Mouse (Mus musculus) MEL (cell line): ENCODE data around the gene Dnaja2.

Source experiments
- CHD2 ChIP-seq: IDR thresholded peaks from 2 replicates; pipeline ENCODE4 v1.6.1; 2011; ENCODE audit warnings: low read length, improper control_type of control experiment
- CTCF ChIP-seq, 3 experiments: IDR thresholded peaks in 2 of 3; conservative IDR thresholded peaks in 1 of 3; 2 replicates each; pipeline ENCODE4 v1.5.1; 2011 to 2012; ENCODE audit warnings: low read length in 3 of 3, low read depth in 2 of 3, mild to moderate bottlenecking in 2 of 3, improper control_type of control experiment in 1 of 3, inconsistent platforms in 1 of 3, mixed read lengths in 1 of 3, moderate library complexity in 1 of 3; ENCODE audit not compliant: control insufficient read depth in 1 of 3, insufficient read depth in 1 of 3, poor library complexity in 1 of 3, severe bottlenecking in 1 of 3
- EP300 ChIP-seq, 2 experiments: IDR thresholded peaks; 2 replicates each; pipeline ENCODE4 v1.6.1; 2011; ENCODE audit warnings: improper control_type of control experiment in 2 of 2, low read length in 2 of 2, low read depth in 1 of 2, mild to moderate bottlenecking in 1 of 2
- GATA1 ChIP-seq: IDR thresholded peaks from 2 replicates; pipeline ENCODE4 v1.6.1; 2011; ENCODE audit warnings: low read depth, low read length, improper control_type of control experiment
- KAT2A ChIP-seq: conservative IDR thresholded peaks from 2 replicates; pipeline ENCODE4 v1.6.1; 2012; ENCODE audit warnings: low read depth, low read length, improper control_type of control experiment, inconsistent platforms
- MAFK ChIP-seq: IDR thresholded peaks from 2 replicates; pipeline ENCODE4 v1.6.1; 2011; ENCODE audit warnings: low read depth, mild to moderate bottlenecking, low read length, improper control_type of control experiment, borderline replicate concordance
- MYB ChIP-seq: IDR thresholded peaks from 2 replicates; pipeline ENCODE4 v1.6.1; 2011; ENCODE audit warnings: mild to moderate bottlenecking, low read depth, low read length, improper control_type of control experiment
- MYC ChIP-seq: IDR thresholded peaks from 2 replicates; pipeline ENCODE4 v1.6.1; 2011; ENCODE audit warnings: low read depth, mild to moderate bottlenecking, low read length, improper control_type of control experiment, moderate library complexity
- POLR2A ChIP-seq, 2 experiments: IDR thresholded peaks; 2 replicates each; pipeline ENCODE4 v1.6.1; 2011 to 2012; ENCODE audit warnings: low read length in 2 of 2, mild to moderate bottlenecking in 2 of 2, control low read depth in 1 of 2, improper control_type of control experiment in 1 of 2, low read depth in 1 of 2, moderate library complexity in 1 of 2; ENCODE audit not compliant: control insufficient read depth in 1 of 2, insufficient read depth in 1 of 2, poor library complexity in 1 of 2
- RCOR1 ChIP-seq: IDR thresholded peaks from 2 replicates; pipeline ENCODE4 v1.6.1; 2012; ENCODE audit warnings: low read depth, mild to moderate bottlenecking, inconsistent platforms, low read length, improper control_type of control experiment
- TBP ChIP-seq: IDR thresholded peaks from 2 replicates; pipeline ENCODE4 v1.8.0; 2011; ENCODE audit warnings: low read depth, low read length, improper control_type of control experiment
- ZKSCAN1 ChIP-seq: IDR thresholded peaks from 2 replicates; pipeline ENCODE4 v1.6.1; 2012; ENCODE audit warnings: low read depth, mild to moderate bottlenecking, inconsistent platforms, low read length, improper control_type of control experiment, moderate library complexity

DNA sequence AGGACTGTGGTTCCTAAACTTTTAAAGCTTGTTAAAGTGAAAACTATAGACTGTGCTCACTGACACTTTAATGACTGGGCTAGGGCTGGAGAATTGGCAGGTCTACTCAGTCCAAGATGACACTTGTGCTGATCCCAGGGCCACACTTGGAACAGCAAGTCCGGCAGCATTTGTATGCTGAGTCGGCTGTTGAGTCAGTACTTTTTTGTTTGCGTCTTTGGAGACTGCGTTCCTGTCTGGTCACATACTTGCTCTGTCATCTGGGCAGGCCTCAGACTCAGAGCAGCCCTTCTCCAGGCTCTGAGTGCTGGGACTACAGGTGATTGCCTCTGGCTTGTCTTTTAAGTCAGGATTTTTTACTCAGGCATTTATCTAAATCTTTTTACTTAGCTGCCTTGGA, 41.9 kb downstream of the Dnaja2 start:
- TF ChIP-seq MAFK (no peak), KAT2A (no peak), ZKSCAN1 (no peak), POLR2A (IDR thresholded peaks at IDR 0.05; ENCODE audit: control insufficient read depth in 1 of 2, insufficient read depth in 1 of 2, low read depth in 1 of 2, low read length in 2 of 2, poor library complexity in 1 of 2) (no peak), CTCF (IDR thresholded peaks at IDR 0.05 in 2 of 3, conservative IDR thresholded peaks at IDR 0.05 in 1 of 3; ENCODE audit: control insufficient read depth in 1 of 3, insufficient read depth in 1 of 3, low read depth in 2 of 3, low read length in 3 of 3, poor library complexity in 1 of 3, severe bottlenecking in 1 of 3) (no peak), MYB (no peak), CHD2 (no peak), TBP (no peak), MYC (no peak), EP300 (IDR thresholded peaks at IDR 0.05; ENCODE audit: low read depth in 1 of 2, low read length in 2 of 2) (no peak), RCOR1 (no peak), GATA1 (no peak)
